8 mouse cellular contexts compared by ENCODE assay signal in the genomic region with DNA sequence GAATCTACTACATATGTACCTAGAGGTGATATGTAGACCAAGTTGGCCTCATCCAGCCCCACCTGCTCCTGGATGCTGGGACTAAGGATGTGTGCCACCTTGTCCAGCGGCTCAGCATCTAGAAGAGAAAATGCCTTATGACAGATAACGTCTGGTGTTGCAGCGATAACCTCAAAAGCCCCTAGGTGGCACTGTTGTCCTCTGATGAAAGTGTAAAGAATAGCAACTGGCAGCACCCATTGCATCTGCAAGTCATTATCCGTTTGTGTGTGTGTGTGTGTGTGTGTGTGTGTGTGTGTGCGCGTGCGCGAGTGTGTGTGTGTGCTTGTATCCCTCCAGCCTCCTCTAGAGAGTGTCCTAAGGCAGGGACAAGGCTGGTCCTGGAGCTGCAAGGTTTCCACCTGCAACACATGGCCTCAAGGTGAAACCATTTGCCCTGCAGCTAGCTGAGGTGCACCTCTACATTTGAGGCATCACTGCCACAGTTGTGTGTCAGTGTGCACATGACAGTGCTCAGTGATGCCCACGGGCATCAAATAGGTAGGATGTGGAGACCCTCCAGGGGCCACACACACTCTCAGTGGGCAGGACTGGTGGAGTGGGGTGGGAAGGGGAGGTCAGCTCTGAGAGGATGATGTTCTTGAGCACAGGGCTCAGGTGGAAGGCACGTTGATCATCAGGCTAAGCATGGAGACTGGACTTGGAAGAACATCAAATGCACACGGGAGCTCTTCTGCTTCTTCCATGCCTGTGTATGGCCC. TPM values are rescaled to one million over a fixed set of nuclear protein-coding genes. Genes with fewer than 3 reads are reported as not detected.
A peak's percentile ranks its signal among the peaks of the same experiment; 100 is the strongest.
DNase-seq lines count a peak whose midpoint lies in the region; ATAC-seq and TF ChIP-seq lines count a peak whose summit lies in the region.

No protein-coding gene starts in this region.

- no peak overlapping the region for H3K9ac ChIP-seq in hindbrain, embryonic 12.5 days
- H3K9ac ChIP-seq in lung, postnatal 0 days (replicated peaks; ENCODE audit: low read depth), result no peak overlapping the region

- no peaks in the 10 kb centered on the region for H3K27me3 ChIP-seq in hindbrain, embryonic 12.5 days
- H3K27me3 ChIP-seq in lung, postnatal 0 days (replicated peaks; ENCODE audit: insufficient read depth, low read length), result no peaks in the 10 kb centered on the region

- peaks cover 3% of the 10 kb centered on the region; the same call in 1 of the 2 replicates for H3K4me1 ChIP-seq in hindbrain, embryonic 12.5 days
- H3K4me1 ChIP-seq in lung, postnatal 0 days (ENCODE audit: insufficient read depth, low read depth, low read length), result no peaks in the 10 kb centered on the region

- peaks cover 23% of the 10 kb centered on the region for H3K36me3 ChIP-seq in hindbrain, embryonic 12.5 days
- no peaks in the 10 kb centered on the region for H3K36me3 ChIP-seq in lung, postnatal 0 days (ENCODE audit: insufficient read depth, low read length)

- TF ChIP-seq CTCF in lung, postnatal 0 days (IDR thresholded peaks at IDR 0.05), result peak; percentile 91

- ATAC-seq in hindbrain, embryonic 12.5 days (ENCODE audit: low FRiP score), result peak; percentile 74; the same call in 1 of the 2 replicates
- ATAC-seq in lung, postnatal 0 days, result peak; percentile 81

- TF ChIP-seq EP300 in lung, postnatal 0 days (IDR thresholded peaks at IDR 0.05), result no peak

- H3K27ac ChIP-seq in hindbrain, embryonic 12.5 days, result no peak overlapping the region
- H3K27ac ChIP-seq in lung, postnatal 0 days (ENCODE audit: low read length), result no peak overlapping the region

- H3K4me2 ChIP-seq in hindbrain, embryonic 12.5 days (replicated peaks), result no peak overlapping the region
- no peak overlapping the region for H3K4me2 ChIP-seq in lung, postnatal 0 days (replicated peaks; ENCODE audit: low read depth, low read length)

- 34% methylated on average over 11 of the region's 11 CpGs for WGBS in hindbrain, embryonic 12.5 days
- 25% methylated on average over 11 of the region's 11 CpGs for WGBS in lung, postnatal 0 days

- no peaks in the 10 kb centered on the region for H3K9me3 ChIP-seq in hindbrain, embryonic 12.5 days (replicated peaks)
- H3K9me3 ChIP-seq in lung, postnatal 0 days (ENCODE audit: low read length), result no peaks in the 10 kb centered on the region

- no peak overlapping the region for H3K4me3 ChIP-seq in hindbrain, embryonic 12.5 days
- no peak overlapping the region for H3K4me3 ChIP-seq in lung, postnatal 0 days (ENCODE audit: low read depth, low read length)

- peak; percentile 76 for DNase-seq in Muller cell, postnatal 12 days (ENCODE audit: inconsistent ontology term)
- peak; percentile 67 for DNase-seq in cerebellum, adult 9-11 months
- peak; percentile 57 to 91 for DNase-seq in frontal cortex, adult 2 months (ENCODE audit: extremely low spot score in 1 of 2, low spot score in 1 of 2)
- peak; percentile 79 to 85 for DNase-seq in layer of hippocampus, postnatal 10 days (ENCODE audit: low spot score in 2 of 2)
- peak; percentile 89 for DNase-seq in lung, postnatal 0 days (ENCODE audit: low spot score)
- peak; percentile 83 for DNase-seq in retina, adult 2 months (ENCODE audit: low read depth, low spot score)
- DNase-seq in thymus, postnatal 25 days, result peak; percentile 79

RNA-seq across cellular contexts. Expression of a gene that starts 27.5 kb away (rescaled TPM):
- 24.6 and 25.5 TPM in 2 replicates for polyA plus RNA-seq in frontal cortex, adult 2 months (2012; rRNA removed)
- polyA plus RNA-seq in hindbrain, embryonic 12.5 days (2016; fragmentation: Nextera tagmentation; extraction: Ambion mirVana), result 13.5 and 13.8 TPM in 2 replicates
- 10 to 100 TPM; 29.5 to 31.4 TPM for total RNA-seq in layer of hippocampus, postnatal 10 days (2021)
- 4.1 and 4.5 TPM in 2 replicates for polyA plus RNA-seq in lung, postnatal 0 days (2015; fragmentation: Nextera tagmentation; extraction: Ambion mirVana)

RNA-seq across cellular contexts. Expression of a gene that starts 27.7 kb away (rescaled TPM):
- polyA plus RNA-seq in frontal cortex, adult 2 months (2012; rRNA removed), result 4.3 and 4.7 TPM in 2 replicates
- 3.7 and 5.3 TPM in 2 replicates for polyA plus RNA-seq in hindbrain, embryonic 12.5 days (2016; fragmentation: Nextera tagmentation; extraction: Ambion mirVana)
- 1 to 10 TPM; 4.2 to 5.2 TPM for total RNA-seq in layer of hippocampus, postnatal 10 days (2021)
- polyA plus RNA-seq in lung, postnatal 0 days (2015; fragmentation: Nextera tagmentation; extraction: Ambion mirVana), result 3.4 TPM in 2 replicates

RNA-seq across cellular contexts. Expression of a gene that starts 29.5 kb away (rescaled TPM):
- 0.10 and 0.78 TPM in 2 replicates for polyA plus RNA-seq in frontal cortex, adult 2 months (2012; rRNA removed)
- polyA plus RNA-seq in hindbrain, embryonic 12.5 days (2016; fragmentation: Nextera tagmentation; extraction: Ambion mirVana), result 2.9 and 4.1 TPM in 2 replicates
- total RNA-seq in layer of hippocampus, postnatal 10 days (2021), result 1 to 10 TPM in 1 of 2 experiments, not detected in 1; 5.9 TPM
- 24.6 and 30.7 TPM in 2 replicates for polyA plus RNA-seq in lung, postnatal 0 days (2015; fragmentation: Nextera tagmentation; extraction: Ambion mirVana)

RNA-seq across cellular contexts. Expression of a gene that starts 41.0 kb away (rescaled TPM):
- 44.4 and 45.4 TPM in 2 replicates for polyA plus RNA-seq in frontal cortex, adult 2 months (2012; rRNA removed)
- polyA plus RNA-seq in hindbrain, embryonic 12.5 days (2016; fragmentation: Nextera tagmentation; extraction: Ambion mirVana), result 22.5 and 23.6 TPM in 2 replicates
- 10 to 100 TPM; 49.9 to 57.0 TPM for total RNA-seq in layer of hippocampus, postnatal 10 days (2021)
- 8.8 and 11.2 TPM in 2 replicates for polyA plus RNA-seq in lung, postnatal 0 days (2015; fragmentation: Nextera tagmentation; extraction: Ambion mirVana)
